38 mouse cellular contexts compared by ENCODE assay signal in genomic region chr11:26649165-26649564, GRCm38 (mm10). TPM values are rescaled to one million over a fixed set of nuclear protein-coding genes. Genes with fewer than 3 reads are reported as not detected.
"Had no signal": no experiment of that assay in that cellular context is flagged by ENCODE, and none has a peak within 500 bp of the region (broad histone marks: within the 10 kb centered on the region; RNA-seq: fewer than 3 reads in every experiment).

No protein-coding gene starts in this region.

RNA-seq across cellular contexts. Expression of gene Gm6899, which starts 56.1 kb away (rescaled TPM):
- total RNA-seq: gastrocnemius, adult 18-20 months; gastrocnemius, adult 8-10 months; gastrocnemius, postnatal 14 days; gastrocnemius, postnatal 36 days; heart, adult 18-20 months; heart, adult 8-10 months; heart, postnatal 10 days; heart, postnatal 25 days; heart, postnatal 4 days; layer of hippocampus, adult 18-20 months; layer of hippocampus, adult 8-10 months; layer of hippocampus, postnatal 14 days; layer of hippocampus, postnatal 36 days; left cerebral cortex, adult 18-20 months; left cerebral cortex, adult 8-10 months; left cerebral cortex, postnatal 10 days; left cerebral cortex, postnatal 25 days; left cerebral cortex, postnatal 4 days; liver, adult 2 months had no signal
- polyA plus RNA-seq: gonadal fat pad, adult 2 months; heart, embryonic 10.5 days; heart, embryonic 12.5 days; heart, embryonic 14.5 days; heart, embryonic 16.5 days; hindbrain, embryonic 10.5 days; hindbrain, embryonic 12.5 days; hindbrain, embryonic 14.5 days; hindbrain, embryonic 16.5 days; intestine, embryonic 14.5 days; intestine, embryonic 16.5 days; kidney, adult 2 months; kidney, embryonic 15.5 days; large intestine, adult 2 months; limb, embryonic 11.5 days; limb, embryonic 13.5 days; limb, embryonic 15.5 days; liver, adult 2 months; liver, embryonic 12.5 days; liver, embryonic 14.5 days had no signal
